Comparison of ENCODE assay signal across 13 mouse cellular contexts in the genomic region with DNA sequence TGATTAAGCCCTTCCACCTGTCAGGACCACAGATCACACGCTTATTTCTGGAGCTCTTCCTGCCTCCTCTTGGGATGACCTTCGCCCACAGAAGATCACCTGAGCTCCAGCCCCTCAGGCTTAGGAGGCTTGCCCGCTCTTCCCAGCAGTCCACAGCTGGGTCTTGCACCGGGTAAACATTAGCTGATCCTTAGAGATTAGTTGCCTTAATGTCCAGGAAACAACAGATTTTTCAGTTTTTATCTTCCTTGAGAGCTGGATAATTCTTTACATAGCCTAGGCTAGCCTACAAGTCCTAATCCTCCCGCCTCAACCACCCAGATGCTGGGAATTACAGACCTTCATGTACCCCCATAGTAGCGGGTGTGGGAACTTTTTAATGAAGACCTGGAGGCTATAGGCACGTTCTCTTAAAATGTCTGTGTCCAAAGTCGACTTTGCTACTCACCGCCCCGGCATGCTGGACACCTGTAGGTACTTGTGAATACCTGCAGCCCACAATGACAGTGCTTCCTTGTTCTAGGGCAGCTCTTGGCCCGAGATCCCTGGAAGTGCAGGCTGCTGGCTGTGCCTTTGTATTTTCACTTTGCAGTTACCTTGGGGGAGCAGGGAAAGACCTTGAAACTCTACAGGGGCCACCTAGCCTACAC. TPM values are rescaled to one million over a fixed set of nuclear protein-coding genes. Genes with fewer than 3 reads are reported as not detected.
A peak's percentile ranks its signal among the peaks of the same experiment; 100 is the strongest.
DNase-seq lines count a peak whose midpoint lies in the region; ATAC-seq and TF ChIP-seq lines count a peak whose summit lies in the region.
"Had no signal": no experiment of that assay in that cellular context is flagged by ENCODE, and none has a peak within 500 bp of the region (broad histone marks: within the 10 kb centered on the region; RNA-seq: fewer than 3 reads in every experiment).

No protein-coding gene starts in this region.

- peak overlapping the region; percentile 7; the same call in 1 of the 2 replicates for H3K27ac ChIP-seq in lung, embryonic 16.5 days (ENCODE audit: low read length)
- peak overlapping the region; percentile 71 for H3K27ac ChIP-seq in kidney, postnatal 0 days
- H3K27ac ChIP-seq in small intestine, adult 2 months (ENCODE audit: insufficient read depth, low read depth, low read length) = peak overlapping the region; percentile 99
- H3K27ac ChIP-seq: macrophage had no signal

- H3K9me3 ChIP-seq in lung, embryonic 16.5 days (ENCODE audit: control insufficient read depth, low read length) = no peaks in the 10 kb centered on the region
- no peaks in the 10 kb centered on the region for H3K9me3 ChIP-seq in kidney, postnatal 0 days (replicated peaks; ENCODE audit: low read length)

- DNase-seq in lung, postnatal 36 days = no peak
- peak; percentile 89 for DNase-seq in fat pad, adult 2 months (ENCODE audit: extremely low read depth, low read depth, low spot score)
- DNase-seq in kidney, postnatal 0 days (ENCODE audit: low spot score) = no peak
- DNase-seq in adrenal gland, postnatal 4 days (ENCODE audit: low spot score in 2 of 2) = no peak
- DNase-seq in layer of hippocampus, postnatal 25 days (ENCODE audit: extremely low spot score in 1 of 2, low spot score in 1 of 2) = no peak
- no peak for DNase-seq in spleen, postnatal 14 days (ENCODE audit: low spot score in 2 of 2)
- DNase-seq: cerebellum, adult 11 months; thymus, postnatal 14 days had no signal

- TF ChIP-seq CTCF in kidney, postnatal 0 days (IDR thresholded peaks at IDR 0.05; ENCODE audit: low read depth) = no peak
- TF ChIP-seq CTCF in small intestine, adult 2 months (IDR thresholded peaks at IDR 0.05; ENCODE audit: extremely low read depth, insufficient read length, insufficient replicate concordance, low read depth, low read length) = no peak

- no peaks in the 10 kb centered on the region for H3K27me3 ChIP-seq in lung, embryonic 16.5 days (ENCODE audit: control insufficient read depth, insufficient read depth, low read depth, low read length)
- no peaks in the 10 kb centered on the region for H3K27me3 ChIP-seq in kidney, postnatal 0 days (ENCODE audit: insufficient read depth, low read length)
- no peaks in the 10 kb centered on the region for H3K27me3 ChIP-seq in small intestine, adult 2 months (ENCODE audit: control insufficient read depth, insufficient read depth, low read length)

- no peak overlapping the region for H3K4me3 ChIP-seq in lung, embryonic 16.5 days (ENCODE audit: low read length)
- no peak overlapping the region for H3K4me3 ChIP-seq in kidney, postnatal 0 days (replicated peaks; ENCODE audit: low read depth, low read length)
- peak overlapping the region; percentile 38 for H3K4me3 ChIP-seq in small intestine, adult 2 months (ENCODE audit: low read depth, low read length)

- H3K36me3 ChIP-seq in lung, embryonic 16.5 days (ENCODE audit: control insufficient read depth, insufficient read depth, low read length) = no peaks in the 10 kb centered on the region
- no peaks in the 10 kb centered on the region for H3K36me3 ChIP-seq in kidney, postnatal 0 days (ENCODE audit: insufficient read depth, low read length)
- H3K36me3 ChIP-seq in small intestine, adult 2 months (ENCODE audit: control insufficient read depth, insufficient read depth, low read length) = peaks cover 11% of the 10 kb centered on the region

- H3K4me2 ChIP-seq in lung, embryonic 16.5 days (ENCODE audit: low read depth, low read length) = peak overlapping the region; percentile 41
- peak overlapping the region; percentile 26; the same call in 1 of the 2 replicates for H3K4me2 ChIP-seq in kidney, postnatal 0 days (ENCODE audit: low read length)

- H3K9ac ChIP-seq in lung, embryonic 16.5 days (ENCODE audit: low read length) = peak overlapping the region; percentile 51
- no peak overlapping the region for H3K9ac ChIP-seq in kidney, postnatal 0 days (ENCODE audit: low read depth, low read length)

- H3K4me1 ChIP-seq in lung, embryonic 16.5 days (replicated peaks; ENCODE audit: control insufficient read depth, insufficient read depth, low read length) = peaks cover 33% of the 10 kb centered on the region
- H3K4me1 ChIP-seq in kidney, postnatal 0 days (replicated peaks; ENCODE audit: insufficient read depth, low read length) = peaks cover 22% of the 10 kb centered on the region
- peaks cover 37% of the 10 kb centered on the region; the same call in 1 of the 2 replicates for H3K4me1 ChIP-seq in small intestine, adult 2 months (ENCODE audit: control insufficient read depth, insufficient read depth, insufficient read length, low read length)

- peak; percentile 26; the same call in 1 of the 2 replicates for TF ChIP-seq POLR2A in small intestine, adult 2 months (IDR thresholded peaks at IDR 0.05; ENCODE audit: low read depth, low read length)

- 33% methylated on average over 11 of the region's 11 CpGs for WGBS in lung, embryonic 16.5 days
- WGBS in kidney, postnatal 0 days = 58% methylated on average over 11 of the region's 11 CpGs
- WGBS in small intestine, adult 2 months = 19% methylated on average over 11 of the region's 11 CpGs

- no peak for ATAC-seq in lung, embryonic 16.5 days (ENCODE audit: low read depth)
- no peak for ATAC-seq in kidney, postnatal 0 days (replicated peaks; ENCODE audit: low FRiP score, low read depth)

RNA-seq across cellular contexts. Expression of gene Ubald2, which starts 2.3 kb away (rescaled TPM):
- 41.3 and 43.2 TPM in 2 replicates for polyA plus RNA-seq in lung, embryonic 16.5 days (2015; fragmentation: Nextera tagmentation; extraction: Ambion mirVana)
- polyA plus RNA-seq in kidney, postnatal 0 days (2015; fragmentation: Nextera tagmentation; extraction: Ambion mirVana) = 53.5 and 53.6 TPM in 2 replicates
- polyA plus RNA-seq in small intestine, adult 2 months (2012; rRNA removed) = 192 and 574 TPM in 2 replicates
- 10 to 100 TPM; 62.1 to 63.9 TPM for total RNA-seq in adrenal gland, postnatal 4 days (2021)
- 10 to 100 TPM; 37.0 to 38.3 TPM for total RNA-seq in layer of hippocampus, postnatal 25 days (2021)

RNA-seq across cellular contexts. Expression of gene Rnf157, which starts 18.7 kb away (rescaled TPM):
- 3.5 and 4.0 TPM in 2 replicates for polyA plus RNA-seq in lung, embryonic 16.5 days (2015; fragmentation: Nextera tagmentation; extraction: Ambion mirVana)
- polyA plus RNA-seq in kidney, postnatal 0 days (2015; fragmentation: Nextera tagmentation; extraction: Ambion mirVana) = 7.4 and 8.1 TPM in 2 replicates
- polyA plus RNA-seq in small intestine, adult 2 months (2012; rRNA removed) = 1.4 and 2.3 TPM in 2 replicates
- total RNA-seq in adrenal gland, postnatal 4 days (2021) = 10 to 100 TPM; 20.0 to 22.0 TPM
- total RNA-seq in layer of hippocampus, postnatal 25 days (2021) = 100 to 1,000 TPM; 241 to 258 TPM

RNA-seq across cellular contexts. Expression of gene Qrich2, which starts 34.5 kb away (rescaled TPM):
- polyA plus RNA-seq in lung, embryonic 16.5 days (2015; fragmentation: Nextera tagmentation; extraction: Ambion mirVana) = 0.26 TPM in 1 of 2 replicates, not detected in the other
- 0.24 and 0.32 TPM in 2 replicates for polyA plus RNA-seq in kidney, postnatal 0 days (2015; fragmentation: Nextera tagmentation; extraction: Ambion mirVana)
- polyA plus RNA-seq in small intestine, adult 2 months (2012; rRNA removed) = 0.01 and 0.13 TPM in 2 replicates
- total RNA-seq in adrenal gland, postnatal 4 days (2021) = under 1 TPM in 1 of 2 experiments, not detected in 1; 0.14 TPM
- total RNA-seq in layer of hippocampus, postnatal 25 days (2021) = not detected
- total RNA-seq: layer of hippocampus, adult 18-20 months had no signal
- polyA plus RNA-seq: frontal cortex, adult 2 months; macrophage had no signal

Comparison
In these comparisons a context has a peak if more than half of its experiments do, and no peak if none do; other contexts are left out.
1. H3K27ac ChIP-seq: peak in every context shown above with its lines; median percentile 99 in small intestine, adult 2 months; 71 in kidney, postnatal 0 days; 7 in lung, embryonic 16.5 days.